Mouse (Mus musculus): ENCODE data around the gene Epp13.
A peak's percentile ranks its signal among the peaks of the same experiment; 100 is the strongest.

GRCm38 (mm10) chr7:6282749-6283148 lies 30.2 kb downstream of the Epp13 start:
- TF ChIP-seq CTCF (conservative IDR thresholded peaks at IDR 0.05; ENCODE audit: low read length) (peak; percentile 77), POU5F1 (IDR thresholded peaks at IDR 0.05; ENCODE audit: borderline replicate concordance, low read length) (no peak), NANOG (IDR thresholded peaks at IDR 0.05; ENCODE audit: borderline replicate concordance, low read length) (no peak)

Measured in E14TG2a.4 (cell line).